Mouse (Mus musculus) kidney, embryonic 14.5 days (tissue): Measurements from ENCODE around the gene Gramd1b. TPM values are rescaled to one million over a fixed set of nuclear protein-coding genes. Genes with fewer than 3 reads are reported as not detected.

ENCODE experiments used
- ATAC-seq: fragments of 200-750 bp; cut with Nextera tagmentation; 2 replicates; pipeline ENCODE4 v1.8.0; 2017; ENCODE audit warnings: moderate number of reproducible peaks, mild to moderate bottlenecking, moderate TSS enrichment, moderate library complexity; ENCODE audit not compliant: low FRiP score, low TSS enrichment
- H3K27ac ChIP-seq: fragments of 300-500 bp; sonication (generic); 2 replicates; pipeline ENCODE4 v1.5.1; 2014; ENCODE audit warnings: low read depth, mild to moderate bottlenecking, low read length, moderate library complexity, mixed read lengths
- H3K27me3 ChIP-seq: fragments of 300-500 bp; sonication (generic); 2 replicates; pipeline ENCODE4 v1.6.1; 2014; ENCODE audit warnings: mild to moderate bottlenecking, low read length; ENCODE audit not compliant: control insufficient read depth, insufficient read depth
- H3K36me3 ChIP-seq: fragments of 300-500 bp; sonication (generic); 2 replicates; pipeline ENCODE4 v1.6.1; 2014; ENCODE audit warnings: low read length, mixed read lengths; ENCODE audit not compliant: control insufficient read depth, insufficient read depth
- H3K4me1 ChIP-seq: fragments of 300-500 bp; sonication (generic); 2 replicates; pipeline ENCODE4 v1.6.1; 2014; ENCODE audit warnings: low read length, mixed read lengths; ENCODE audit not compliant: control insufficient read depth, insufficient read depth
- H3K4me2 ChIP-seq: fragments of 300-500 bp; sonication (generic); replicated peaks from 2 replicates; pipeline ENCODE4 v1.6.1; 2014; ENCODE audit warnings: low read depth, mild to moderate bottlenecking, low read length
- H3K4me3 ChIP-seq: fragments of 300-500 bp; sonication (generic); 2 replicates; pipeline ENCODE4 v1.5.1; 2014; ENCODE audit warnings: mild to moderate bottlenecking, low read length
- H3K9ac ChIP-seq: fragments of 300-500 bp; sonication (generic); 2 replicates; pipeline ENCODE4 v1.6.1; 2014; ENCODE audit warnings: low read depth, mild to moderate bottlenecking, low read length, moderate library complexity
- H3K9me3 ChIP-seq: fragments of 300-500 bp; sonication (generic); 2 replicates; pipeline ENCODE4 v1.6.1; 2016; ENCODE audit warnings: low read length; ENCODE audit not compliant: control insufficient read depth
- WGBS: fragments of 180-500 bp; shearing (Covaris S2); extraction: QIAGEN DNeasy Blood & Tissue Kit; methylation state at CpG from one replicate; pipeline ENCODE4 v1.1.7; 2014; 5-methylcytosine and 5-hydroxymethylcytosine counted together
- polyA plus RNA-seq: library from polyadenylated mRNA; unstranded; fragments of >200 nt; fragmentation: Nextera tagmentation; extraction: Ambion mirVana; gene quantifications from 2 replicates; pipeline ENCODE4 v1.2.1, GENCODE M21; 2014

Gene Gramd1b
- polyA plus RNA-seq, 1 experiment from 2014 or later, result 7.4 TPM

- Histone ChIP-seq H3K4me3 (peak overlapping the region; percentile 62), H3K36me3 (no peaks in the 10 kb centered on the region), H3K27ac (peak overlapping the region; percentile 70; the same call in 1 of the 2 replicates), H3K9me3 (no peaks in the 10 kb centered on the region), H3K27me3 (no peaks in the 10 kb centered on the region), H3K9ac (peak overlapping the region; percentile 64; the same call in 1 of the 2 replicates), H3K4me2 (peak overlapping the region; percentile 97), H3K4me1 (peaks cover 20% of the 10 kb centered on the region)
- ATAC-seq, result peak; percentile 91
- 1% methylated on average over 7 of the region's 7 CpGs for WGBS
Measured at GRCm38 (mm10) chr9:40456191-40456590, 75.0 kb downstream of the Gramd1b start.

- H3K27me3 ChIP-seq, result no peaks in the 10 kb centered on the region
- peak overlapping the region; percentile 64 for H3K9ac ChIP-seq
- peaks cover 22% of the 10 kb centered on the region for H3K4me1 ChIP-seq
- peak overlapping the region; percentile 70 for H3K27ac ChIP-seq
- H3K4me3 ChIP-seq, result peak overlapping the region; percentile 62
- WGBS, result under 1% methylated on average over 77 of the region's 77 CpGs
- peak; percentile 53 for ATAC-seq
- H3K4me2 ChIP-seq, result peak overlapping the region; percentile 97
- no peaks in the 10 kb centered on the region for H3K9me3 ChIP-seq
- H3K36me3 ChIP-seq, result no peaks in the 10 kb centered on the region
Measured at GRCm38 (mm10) chr9:40455336-40456185, 75.6 kb downstream of the Gramd1b start.

DNA sequence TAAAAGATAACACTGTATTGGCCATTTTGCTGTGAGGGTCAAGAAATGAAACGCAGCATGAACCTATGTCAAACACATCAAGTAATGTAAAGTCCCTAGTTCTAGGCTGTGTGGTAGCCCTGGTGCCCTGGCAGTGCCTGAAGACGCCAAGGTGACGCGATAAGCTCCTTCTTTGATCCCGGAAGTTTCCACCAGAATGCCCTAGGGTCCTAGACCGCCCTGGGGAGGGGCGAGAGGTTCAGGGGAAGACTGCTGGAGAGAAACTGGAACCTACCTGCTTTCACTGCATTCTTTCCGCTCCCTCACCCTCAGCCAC, 76.2 kb downstream of the Gramd1b start:
- Histone ChIP-seq H3K36me3 (no peaks in the 10 kb centered on the region), H3K9me3 (no peaks in the 10 kb centered on the region), H3K4me2 (peak overlapping the region; percentile 97), H3K27ac (no peak overlapping the region), H3K9ac (peak overlapping the region; percentile 64), H3K4me3 (peak overlapping the region; percentile 62), H3K4me1 (peaks cover 21% of the 10 kb centered on the region), H3K27me3 (no peaks in the 10 kb centered on the region)
- 3% methylated on average over 8 of the region's 8 CpGs for WGBS
- no peak; the same call in 1 of the 2 replicates for ATAC-seq

GRCm38 (mm10) chr9:40453889-40454288, 77.3 kb downstream of the Gramd1b start:
- no peak for ATAC-seq
- WGBS, result 82% methylated on average over 6 of the region's 6 CpGs

DNA sequence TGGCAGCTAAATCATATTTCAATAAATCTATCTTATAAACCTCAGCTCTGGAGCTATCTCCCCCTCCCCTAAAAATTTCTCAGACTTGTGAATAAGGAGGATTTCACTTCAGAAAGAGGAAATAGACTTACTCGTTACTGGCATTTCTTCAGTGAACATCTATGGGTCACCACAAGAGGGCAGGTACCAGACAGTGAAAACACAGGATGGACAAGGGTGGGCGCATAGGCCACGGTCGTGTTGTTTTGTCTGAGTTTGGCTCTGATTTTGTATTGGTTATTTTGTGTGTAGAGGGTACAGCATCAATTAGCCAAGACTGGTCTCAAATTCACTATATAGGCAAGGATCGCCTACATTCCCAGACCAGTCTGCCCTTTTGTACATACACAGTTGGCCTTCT, 79.0 kb downstream of the Gramd1b start:
- 48% methylated on average over 5 of the region's 5 CpGs for WGBS
- H3K36me3 ChIP-seq, result no peaks in the 10 kb centered on the region
- no peak overlapping the region for H3K27ac ChIP-seq
- H3K4me3 ChIP-seq, result no peak overlapping the region
- H3K9me3 ChIP-seq, result no peaks in the 10 kb centered on the region
- no peak overlapping the region for H3K4me2 ChIP-seq
- no peak overlapping the region for H3K9ac ChIP-seq
- ATAC-seq, result no peak
- H3K27me3 ChIP-seq, result no peaks in the 10 kb centered on the region
- peaks cover 10% of the 10 kb centered on the region; the same call in 1 of the 2 replicates for H3K4me1 ChIP-seq

More at GRCm38 (mm10) chr9:40453889-40454288, 77.3 kb downstream of the Gramd1b start:
- peaks cover 14% of the 10 kb centered on the region; the same call in 1 of the 2 replicates for H3K4me1 ChIP-seq
- H3K27me3 ChIP-seq, result no peaks in the 10 kb centered on the region
- no peak overlapping the region for H3K4me3 ChIP-seq
- H3K9me3 ChIP-seq, result no peaks in the 10 kb centered on the region
- H3K36me3 ChIP-seq, result no peaks in the 10 kb centered on the region
- no peak overlapping the region for H3K4me2 ChIP-seq
- no peak overlapping the region for H3K9ac ChIP-seq
- no peak overlapping the region for H3K27ac ChIP-seq

GRCm38 (mm10) chr9:40450776-40451175, 80.4 kb downstream of the Gramd1b start:
- Histone ChIP-seq H3K27ac (no peak overlapping the region), H3K4me1 (peaks cover 3% of the 10 kb centered on the region; the same call in 1 of the 2 replicates), H3K9ac (no peak overlapping the region), H3K36me3 (no peaks in the 10 kb centered on the region), H3K4me3 (no peak overlapping the region), H3K4me2 (no peak overlapping the region), H3K27me3 (no peaks in the 10 kb centered on the region), H3K9me3 (no peaks in the 10 kb centered on the region)
- no peak for ATAC-seq
- WGBS, result 53% methylated on average over 5 of the region's 5 CpGs

- H3K27me3 ChIP-seq, result no peaks in the 10 kb centered on the region
- H3K9me3 ChIP-seq, result no peaks in the 10 kb centered on the region
- no peak overlapping the region for H3K4me3 ChIP-seq
- no peak for ATAC-seq
- H3K4me2 ChIP-seq, result no peak overlapping the region
- 62% methylated on average over 7 of the region's 7 CpGs for WGBS
- H3K9ac ChIP-seq, result no peak overlapping the region
- H3K27ac ChIP-seq, result no peak overlapping the region
- H3K36me3 ChIP-seq, result no peaks in the 10 kb centered on the region
- peaks cover 3% of the 10 kb centered on the region; the same call in 1 of the 2 replicates for H3K4me1 ChIP-seq
Measured at GRCm38 (mm10) chr9:40450417-40450714, 80.8 kb downstream of the Gramd1b start.

- Histone ChIP-seq H3K4me1 (peaks cover 3% of the 10 kb centered on the region; the same call in 1 of the 2 replicates), H3K36me3 (no peaks in the 10 kb centered on the region), H3K27me3 (no peaks in the 10 kb centered on the region), H3K4me2 (no peak overlapping the region), H3K9ac (no peak overlapping the region), H3K9me3 (no peaks in the 10 kb centered on the region), H3K4me3 (no peak overlapping the region), H3K27ac (no peak overlapping the region)
- WGBS, result 61% methylated on average over 10 of the region's 10 CpGs
- ATAC-seq, result 0 out of 2 replicates have a peak, but pooled peaks have one; percentile 40
Measured at GRCm38 (mm10) chr9:40449610-40450416, 81.4 kb downstream of the Gramd1b start.
